Mouse (Mus musculus) spleen, postnatal 36 days (tissue): ENCODE data around the gene Ms4a5.

Experiments used
- DNase-seq, 2 experiments: peaks; one replicate each; pipeline ENCODE4 v3.0.0; 2022; ENCODE audit warnings: low spot score in 2 of 2, mixed read lengths in 1 of 2

The Ms4a5 gene

DNA sequence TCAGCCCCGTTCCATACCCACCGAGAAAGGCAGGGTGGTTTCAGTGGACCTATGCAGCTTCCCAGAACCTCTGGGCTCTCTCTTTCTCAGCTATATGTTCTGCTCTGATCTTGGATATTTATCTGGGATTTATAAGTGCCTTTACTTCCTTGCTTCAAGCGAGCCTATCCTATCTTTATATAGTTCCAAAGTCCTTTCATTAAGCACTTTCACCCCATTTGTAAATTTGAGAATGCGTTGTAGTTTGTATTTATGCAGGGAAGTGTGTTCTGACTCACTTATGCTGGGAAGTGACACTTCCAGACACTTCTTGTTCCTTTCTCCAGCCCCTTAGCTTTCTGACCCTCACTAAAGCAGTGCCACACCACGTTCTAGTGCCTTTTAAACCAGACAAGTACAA lies 51.3 kb downstream of the Ms4a5 start, which contains the start of gene Ms4a12:
TSS of gene Ms4a12 (minus strand) at position 101 of the 400 bp plus-strand sequence.
- no peak for DNase-seq
